Mouse (Mus musculus) embryonic facial prominence, embryonic 14.5 days (tissue): ENCODE measurements around the gene Mcrip2. TPM values are rescaled to one million over a fixed set of nuclear protein-coding genes. Genes with fewer than 3 reads are reported as not detected.

ENCODE experiments used
- microRNA-seq: library from miRNA; unstranded; fragments of <30 nt; microRNA quantifications from one replicate; pipeline ENCODE4, GENCODE M21; 2016; ENCODE audit warnings: borderline number of aligned reads
- polyA plus RNA-seq: library from polyadenylated mRNA; unstranded; fragments of >200 nt; fragmentation: Nextera tagmentation; extraction: Ambion mirVana; gene quantifications from 2 replicates; pipeline ENCODE4 v1.2.1, GENCODE M21; 2014

The Mcrip2 gene
- polyA plus RNA-seq, 1 experiment from 2014 or later, result 36.7 TPM

Small RNA genes within 50 kb of the gene (microRNA-seq; reads per million reads assigned to microRNA genes)
- gene Mir3082, result not detected

Other genes starting within 250 kb of the Mcrip2 start
- gene Gng13, start 151.6 kb downstream of the Mcrip2 start, polyA plus RNA-seq, result 14.6 and 28.5 TPM in 2 replicates
- gene Chtf18, start 141.3 kb downstream of the Mcrip2 start, polyA plus RNA-seq, result 12.9 and 15.7 TPM in 2 replicates
- gene Rpusd1, start 141.1 kb downstream of the Mcrip2 start, polyA plus RNA-seq, result 19.5 and 23.1 TPM in 2 replicates
- 2.0 TPM in 2 replicates for gene Mslnl, start 132.7 kb downstream of the Mcrip2 start, polyA plus RNA-seq
- 1.7 and 9.4 TPM in 2 replicates for gene Msln, start 114.4 kb downstream of the Mcrip2 start, polyA plus RNA-seq
- 26.9 and 27.2 TPM in 2 replicates for gene Narfl, start 95.0 kb downstream of the Mcrip2 start, polyA plus RNA-seq
- 42.1 and 66.5 TPM in 2 replicates for gene Haghl, start 83.1 kb downstream of the Mcrip2 start, polyA plus RNA-seq
- 0.09 and 0.65 TPM in 2 replicates for gene Ccdc78, start 82.2 kb downstream of the Mcrip2 start, polyA plus RNA-seq
- 66.1 and 75.2 TPM in 2 replicates for gene Fam173a, start 75.9 kb downstream of the Mcrip2 start, polyA plus RNA-seq
- 0.92 TPM in 1 of 2 replicates, not detected in the other for gene AC134908.4, start 73.1 kb downstream of the Mcrip2 start, polyA plus RNA-seq
- 10.3 and 11.1 TPM in 2 replicates for gene Metrn, start 71.6 kb downstream of the Mcrip2 start, polyA plus RNA-seq
- gene Fbxl16, start 59.7 kb downstream of the Mcrip2 start, polyA plus RNA-seq, result 3.4 and 3.5 TPM in 2 replicates
- 22.9 and 25.5 TPM in 2 replicates for gene Wdr24, start 45.1 kb downstream of the Mcrip2 start, polyA plus RNA-seq
- gene Jmjd8, start 39.9 kb downstream of the Mcrip2 start, polyA plus RNA-seq, result 35.2 and 36.2 TPM in 2 replicates
- 314 and 351 TPM in 2 replicates for gene Stub1, start 35.4 kb downstream of the Mcrip2 start, polyA plus RNA-seq
- gene Rhbdl1, start 31.5 kb downstream of the Mcrip2 start, polyA plus RNA-seq, result 2.8 and 3.3 TPM in 2 replicates
- gene Gm20683, start 27.0 kb downstream of the Mcrip2 start, polyA plus RNA-seq, result 1.4 and 1.6 TPM in 2 replicates
- gene Rhot2, start 23.9 kb downstream of the Mcrip2 start, polyA plus RNA-seq, result 12.0 and 13.0 TPM in 2 replicates
- 17.6 and 19.8 TPM in 2 replicates for gene Wdr90, start 7.3 kb downstream of the Mcrip2 start, polyA plus RNA-seq
- 40.6 and 44.1 TPM in 2 replicates for gene Mettl26, start 6.3 kb upstream of the Mcrip2 start, polyA plus RNA-seq
- gene Wfikkn1, start 12.1 kb upstream of the Mcrip2 start, polyA plus RNA-seq, result 0.42 and 0.48 TPM in 2 replicates
- gene Rab40c, start 51.0 kb upstream of the Mcrip2 start, polyA plus RNA-seq, result 17.1 and 19.7 TPM in 2 replicates
- 51.8 and 52.2 TPM in 2 replicates for gene Pigq, start 76.2 kb upstream of the Mcrip2 start, polyA plus RNA-seq
- 0.99 TPM in 1 of 2 replicates, not detected in the other for gene Nhlrc4, start 76.2 kb upstream of the Mcrip2 start, polyA plus RNA-seq
- gene A930017K11Rik, start 83.8 kb upstream of the Mcrip2 start, polyA plus RNA-seq, result 0.16 TPM in 1 of 2 replicates, not detected in the other
- gene Capn15, start 117.0 kb upstream of the Mcrip2 start, polyA plus RNA-seq, result 25.2 and 25.8 TPM in 2 replicates
- 15.8 and 17.7 TPM in 2 replicates for gene Rab11fip3, start 200.8 kb upstream of the Mcrip2 start, polyA plus RNA-seq
- gene Decr2, start 221.6 kb upstream of the Mcrip2 start, polyA plus RNA-seq, result 15.7 and 18.5 TPM in 2 replicates
- gene Nme4, start 226.8 kb upstream of the Mcrip2 start, polyA plus RNA-seq, result 77.2 and 92.4 TPM in 2 replicates
- 2.1 and 3.0 TPM in 2 replicates for gene Tmem8, start 244.5 kb upstream of the Mcrip2 start, polyA plus RNA-seq